Mouse (Mus musculus): ENCODE measurements at regions not wholly inside any gene's neighbourhood (a gene's known extent, or its start where the extent isn't known, plus 50 kb on each side); places are given as distances from the start of the nearest gene placed in this dataset.

GRCm38 (mm10) chr12:45970472-45970871 lies 848.3 kb downstream of the Nova1 start:
- H3K4me3 ChIP-seq (ENCODE audit: insufficient read depth, low read depth, low read length): no peak overlapping the region
- H3K27me3 ChIP-seq (replicated peaks; ENCODE audit: control insufficient read depth, insufficient read depth, low read length): no peaks in the 10 kb centered on the region
- H3K27ac ChIP-seq (ENCODE audit: insufficient read depth, low read depth, low read length): no peak overlapping the region
- H3K4me1 ChIP-seq (ENCODE audit: control insufficient read depth, insufficient read depth, low read length): no peaks in the 10 kb centered on the region
- whole genome bisulfite sequencing: 65% methylated on average over 2 of the region's 2 CpGs
- TF ChIP-seq POLR2A (IDR thresholded peaks at IDR 0.05; ENCODE audit: low read depth, low read length) (no peak), CTCF (conservative IDR thresholded peaks at IDR 0.05; ENCODE audit: insufficient read depth, insufficient read length, low read depth, low read length) (no peak)
- no peak for DNase-seq
- no peaks in the 10 kb centered on the region for H3K36me3 ChIP-seq (ENCODE audit: control insufficient read depth, insufficient read depth, low read length)

- no peak overlapping the region for H3K27ac ChIP-seq (ENCODE audit: insufficient read depth, low read depth, low read length)
- DNase-seq: no peak
- no peaks in the 10 kb centered on the region for H3K36me3 ChIP-seq (ENCODE audit: control insufficient read depth, insufficient read depth, low read length)
- H3K27me3 ChIP-seq (replicated peaks; ENCODE audit: control insufficient read depth, insufficient read depth, low read length): no peaks in the 10 kb centered on the region
- TF ChIP-seq CTCF (conservative IDR thresholded peaks at IDR 0.05; ENCODE audit: insufficient read depth, insufficient read length, low read depth, low read length) (no peak), POLR2A (IDR thresholded peaks at IDR 0.05; ENCODE audit: low read depth, low read length) (no peak)
- H3K4me3 ChIP-seq (ENCODE audit: insufficient read depth, low read depth, low read length): no peak overlapping the region
- no peaks in the 10 kb centered on the region for H3K4me1 ChIP-seq (ENCODE audit: control insufficient read depth, insufficient read depth, low read length)
- WGBS: 74% methylated on average over 1 of the region's 1 CpGs
Measured at GRCm38 (mm10) chr12:45969881-45970280, 848.8 kb downstream of the Nova1 start.

GRCm38 (mm10) chr12:45946918-45947317 lies 871.8 kb downstream of the Nova1 start:
- WGBS: 45% methylated on average over 2 of the region's 2 CpGs

GRCm38 (mm10) chr12:45944464-45944863 lies 870.0 kb upstream of the Stxbp6 start:
- no peak for DNase-seq
- Histone ChIP-seq H3K27me3 (replicated peaks; ENCODE audit: control insufficient read depth, insufficient read depth, low read length) (no peaks in the 10 kb centered on the region), H3K4me1 (ENCODE audit: control insufficient read depth, insufficient read depth, low read length) (no peaks in the 10 kb centered on the region), H3K4me3 (ENCODE audit: insufficient read depth, low read depth, low read length) (no peak overlapping the region), H3K27ac (ENCODE audit: insufficient read depth, low read depth, low read length) (no peak overlapping the region), H3K36me3 (ENCODE audit: control insufficient read depth, insufficient read depth, low read length) (no peaks in the 10 kb centered on the region)
- TF ChIP-seq CTCF (conservative IDR thresholded peaks at IDR 0.05; ENCODE audit: insufficient read depth, insufficient read length, low read depth, low read length): no peak
- TF ChIP-seq POLR2A (IDR thresholded peaks at IDR 0.05; ENCODE audit: low read depth, low read length): no peak
- WGBS: 76% methylated on average over 2 of the region's 2 CpGs

More at GRCm38 (mm10) chr12:45946918-45947317, 871.8 kb downstream of the Nova1 start:
- no peaks in the 10 kb centered on the region for H3K27me3 ChIP-seq (replicated peaks; ENCODE audit: control insufficient read depth, insufficient read depth, low read length)
- H3K27ac ChIP-seq (ENCODE audit: insufficient read depth, low read depth, low read length): no peak overlapping the region
- no peak for DNase-seq
- no peak for TF ChIP-seq CTCF (conservative IDR thresholded peaks at IDR 0.05; ENCODE audit: insufficient read depth, insufficient read length, low read depth, low read length)
- no peak for TF ChIP-seq POLR2A (IDR thresholded peaks at IDR 0.05; ENCODE audit: low read depth, low read length)
- no peaks in the 10 kb centered on the region for H3K36me3 ChIP-seq (ENCODE audit: control insufficient read depth, insufficient read depth, low read length)
- no peak overlapping the region for H3K4me3 ChIP-seq (ENCODE audit: insufficient read depth, low read depth, low read length)
- no peaks in the 10 kb centered on the region for H3K4me1 ChIP-seq (ENCODE audit: control insufficient read depth, insufficient read depth, low read length)

GRCm38 (mm10) chr12:45942402-45942801 lies 867.9 kb upstream of the Stxbp6 start:
- TF ChIP-seq POLR2A (IDR thresholded peaks at IDR 0.05; ENCODE audit: low read depth, low read length): no peak
- TF ChIP-seq CTCF (conservative IDR thresholded peaks at IDR 0.05; ENCODE audit: insufficient read depth, insufficient read length, low read depth, low read length): no peak

GRCm38 (mm10) chr12:45933388-45933787 lies 858.9 kb upstream of the Stxbp6 start:
- 48% methylated on average over 2 of the region's 2 CpGs for WGBS
- Histone ChIP-seq H3K4me3 (ENCODE audit: insufficient read depth, low read depth, low read length) (no peak overlapping the region), H3K27me3 (replicated peaks; ENCODE audit: control insufficient read depth, insufficient read depth, low read length) (no peaks in the 10 kb centered on the region), H3K36me3 (ENCODE audit: control insufficient read depth, insufficient read depth, low read length) (no peaks in the 10 kb centered on the region), H3K27ac (ENCODE audit: insufficient read depth, low read depth, low read length) (no peak overlapping the region), H3K4me1 (ENCODE audit: control insufficient read depth, insufficient read depth, low read length) (no peaks in the 10 kb centered on the region)
- TF ChIP-seq CTCF (conservative IDR thresholded peaks at IDR 0.05; ENCODE audit: insufficient read depth, insufficient read length, low read depth, low read length) (no peak), POLR2A (IDR thresholded peaks at IDR 0.05; ENCODE audit: low read depth, low read length) (no peak)
- no peak for DNase-seq

More at GRCm38 (mm10) chr12:45942402-45942801, 867.9 kb upstream of the Stxbp6 start:
- Histone ChIP-seq H3K27me3 (replicated peaks; ENCODE audit: control insufficient read depth, insufficient read depth, low read length) (no peaks in the 10 kb centered on the region), H3K4me3 (ENCODE audit: insufficient read depth, low read depth, low read length) (no peak overlapping the region), H3K27ac (ENCODE audit: insufficient read depth, low read depth, low read length) (no peak overlapping the region), H3K36me3 (ENCODE audit: control insufficient read depth, insufficient read depth, low read length) (no peaks in the 10 kb centered on the region), H3K4me1 (ENCODE audit: control insufficient read depth, insufficient read depth, low read length) (no peaks in the 10 kb centered on the region)
- 45% methylated on average over 1 of the region's 1 CpGs for WGBS
- DNase-seq: no peak

- H3K27ac ChIP-seq (ENCODE audit: insufficient read depth, low read depth, low read length): no peak overlapping the region
- H3K36me3 ChIP-seq (ENCODE audit: control insufficient read depth, insufficient read depth, low read length): no peaks in the 10 kb centered on the region
- no peak for TF ChIP-seq CTCF (conservative IDR thresholded peaks at IDR 0.05; ENCODE audit: insufficient read depth, insufficient read length, low read depth, low read length)
- no peak for TF ChIP-seq POLR2A (IDR thresholded peaks at IDR 0.05; ENCODE audit: low read depth, low read length)
- H3K4me3 ChIP-seq (ENCODE audit: insufficient read depth, low read depth, low read length): no peak overlapping the region
- DNase-seq: no peak
- H3K4me1 ChIP-seq (ENCODE audit: control insufficient read depth, insufficient read depth, low read length): no peaks in the 10 kb centered on the region
- H3K27me3 ChIP-seq (replicated peaks; ENCODE audit: control insufficient read depth, insufficient read depth, low read length): no peaks in the 10 kb centered on the region
- 83% methylated on average over 4 of the region's 4 CpGs for WGBS
Measured at GRCm38 (mm10) chr12:45932251-45932650, 857.7 kb upstream of the Stxbp6 start.
